Mouse (Mus musculus) olfactory bulb, adult 2 months (tissue): ENCODE results near the gene Nisch. TPM values are rescaled to one million over a fixed set of nuclear protein-coding genes. Genes with fewer than 3 reads are reported as not detected.

Experiments used
- H3K27ac ChIP-seq: fragments of 200-500 bp; 2 replicates; pipeline ENCODE4 v1.5.1; 2012; ENCODE audit warnings: low read depth, low read length; ENCODE audit not compliant: insufficient read depth
- H3K4me1 ChIP-seq: fragments of 200-500 bp; 2 replicates; pipeline ENCODE4 v1.6.1; 2012; ENCODE audit warnings: low read length; ENCODE audit not compliant: control insufficient read depth, insufficient read depth
- H3K4me3 ChIP-seq: fragments of 200-500 bp; 2 replicates; pipeline ENCODE4 v1.5.1; 2012; ENCODE audit warnings: mild to moderate bottlenecking, low read depth, low read length, moderate library complexity; ENCODE audit not compliant: insufficient read depth
- CTCF ChIP-seq: fragments of 200-500 bp; IDR thresholded peaks from 2 replicates; pipeline ENCODE4 v1.5.1; 2012; ENCODE audit warnings: low read depth, mild to moderate bottlenecking, low read length, moderate library complexity; ENCODE audit not compliant: insufficient read depth
- POLR2A ChIP-seq: fragments of 200-500 bp; IDR thresholded peaks from 2 replicates; pipeline ENCODE4 v1.6.1; 2012; ENCODE audit warnings: mild to moderate bottlenecking, low read depth, low read length, moderate library complexity; ENCODE audit not compliant: insufficient read depth
- WGBS: fragments of 180-500 bp; shearing (Covaris S2); methylation state at CpG from one replicate; pipeline ENCODE4 v1.1.7; 2018; 5-methylcytosine and 5-hydroxymethylcytosine counted together
- polyA plus RNA-seq: library from polyadenylated mRNA; stranded (reverse); fragments of >200 nt; gene quantifications from 2 replicates; pipeline ENCODE4 v1.2.4, GENCODE M21; 2012; ENCODE audit warnings: low replicate concordance; ENCODE audit not compliant: missing spikeins, insufficient read depth, insufficient read length

Nisch gene
- polyA plus RNA-seq, 1 experiment = 606 TPM

DNA sequence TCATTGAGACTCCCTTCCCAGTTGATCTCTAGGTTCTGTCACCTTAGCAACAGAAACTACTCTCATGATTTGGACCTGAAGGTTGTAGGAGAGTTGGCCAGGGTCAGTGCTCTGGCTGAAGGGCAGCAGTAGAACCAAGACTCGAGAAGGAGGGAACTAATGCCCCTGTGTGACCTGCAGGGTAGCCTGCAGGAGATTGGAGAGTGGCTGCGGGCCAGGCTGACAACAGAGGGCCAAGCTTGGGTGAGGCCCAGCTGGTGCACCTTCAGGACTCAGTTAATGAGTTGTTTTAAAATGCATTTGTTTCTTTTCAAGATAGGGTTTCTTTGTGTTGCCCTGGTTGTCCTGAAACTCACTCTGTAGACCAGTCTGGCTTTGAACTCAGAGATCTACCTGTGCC, 51.7 kb downstream of the Nisch start:
- no peak overlapping the region for H3K4me3 ChIP-seq
- no peak for TF ChIP-seq POLR2A
- no peak for TF ChIP-seq CTCF
- no peak overlapping the region for H3K27ac ChIP-seq
- H3K4me1 ChIP-seq = peaks cover 12% of the 10 kb centered on the region
- 47% methylated on average over 2 of the region's 2 CpGs for WGBS

DNA sequence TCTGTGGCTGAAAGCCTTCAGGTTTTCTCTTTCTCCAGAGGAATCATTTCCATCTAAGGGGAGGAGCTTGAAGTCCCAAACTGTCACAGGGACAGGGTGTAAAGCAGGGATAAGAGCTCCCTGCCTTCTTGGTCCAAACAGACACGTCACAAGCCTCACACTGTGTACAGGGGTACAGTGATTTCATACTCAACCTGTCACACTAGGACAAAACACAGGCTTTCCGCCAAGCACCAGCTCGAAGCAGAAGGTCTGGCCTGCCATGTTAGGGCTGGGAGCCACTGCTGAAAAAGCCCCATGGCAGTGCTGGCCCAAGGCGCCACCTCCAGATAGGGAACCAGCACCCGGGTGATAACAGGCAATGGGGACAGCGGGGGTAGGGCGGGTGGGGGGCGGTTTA, 52.7 kb downstream of the Nisch start:
- H3K27ac ChIP-seq = no peak overlapping the region
- WGBS = 80% methylated on average over 8 of the region's 8 CpGs
- TF ChIP-seq CTCF = no peak
- no peak for TF ChIP-seq POLR2A

DNA sequence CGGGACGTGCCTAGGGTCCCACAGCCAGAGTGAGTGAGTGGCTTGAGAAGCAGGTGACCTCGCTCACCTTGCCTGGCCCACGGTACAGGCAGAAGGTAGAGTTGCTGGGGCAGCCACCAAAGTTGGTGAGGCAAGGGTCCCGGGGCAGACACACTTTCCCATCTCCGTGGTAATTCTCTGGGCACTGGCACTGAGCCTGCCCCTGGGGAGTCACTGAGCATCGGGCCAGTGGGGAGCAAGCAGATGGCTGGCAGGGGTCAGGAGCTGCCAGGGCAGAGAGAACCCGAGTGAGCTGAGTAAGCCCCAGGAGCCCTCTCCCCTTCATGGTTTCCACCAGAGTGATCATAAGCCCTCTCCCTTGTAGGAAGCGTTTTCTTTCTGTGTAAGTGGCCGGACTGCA, 55.1 kb downstream of the Nisch start:
- Histone ChIP-seq H3K27ac (no peak overlapping the region), H3K4me3 (no peak overlapping the region), H3K4me1 (peaks cover 12% of the 10 kb centered on the region)
- no peak for TF ChIP-seq CTCF
- TF ChIP-seq POLR2A = no peak
- WGBS = 53% methylated on average over 10 of the region's 10 CpGs

More for the DNA sequence above, 52.7 kb downstream of the Nisch start:
- H3K4me3 ChIP-seq = no peak overlapping the region
- H3K4me1 ChIP-seq = peaks cover 12% of the 10 kb centered on the region

DNA sequence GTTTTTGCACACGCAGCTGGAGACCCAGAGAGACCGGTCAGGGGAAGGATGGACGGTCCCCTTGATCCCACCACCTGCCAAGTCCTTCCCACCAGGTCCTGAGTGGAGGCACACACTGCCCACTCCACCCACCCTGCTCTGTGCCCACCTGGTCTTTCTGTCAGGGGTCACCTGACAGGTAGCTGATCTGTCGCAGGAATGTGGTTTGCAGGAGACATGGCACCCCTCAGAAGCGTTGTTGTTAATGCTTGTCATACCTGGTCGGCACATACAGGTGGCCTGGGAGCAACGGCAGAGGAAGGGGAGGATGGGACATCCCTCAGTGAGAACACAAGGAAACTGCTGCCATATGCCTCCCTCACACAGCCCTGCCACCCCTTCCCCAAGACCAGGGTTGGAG, 55.6 kb downstream of the Nisch start:
- WGBS = 92% methylated on average over 7 of the region's 7 CpGs
- TF ChIP-seq POLR2A (no peak), CTCF (no peak)
- Histone ChIP-seq H3K27ac (no peak overlapping the region), H3K4me3 (no peak overlapping the region), H3K4me1 (peaks cover 9% of the 10 kb centered on the region)

DNA sequence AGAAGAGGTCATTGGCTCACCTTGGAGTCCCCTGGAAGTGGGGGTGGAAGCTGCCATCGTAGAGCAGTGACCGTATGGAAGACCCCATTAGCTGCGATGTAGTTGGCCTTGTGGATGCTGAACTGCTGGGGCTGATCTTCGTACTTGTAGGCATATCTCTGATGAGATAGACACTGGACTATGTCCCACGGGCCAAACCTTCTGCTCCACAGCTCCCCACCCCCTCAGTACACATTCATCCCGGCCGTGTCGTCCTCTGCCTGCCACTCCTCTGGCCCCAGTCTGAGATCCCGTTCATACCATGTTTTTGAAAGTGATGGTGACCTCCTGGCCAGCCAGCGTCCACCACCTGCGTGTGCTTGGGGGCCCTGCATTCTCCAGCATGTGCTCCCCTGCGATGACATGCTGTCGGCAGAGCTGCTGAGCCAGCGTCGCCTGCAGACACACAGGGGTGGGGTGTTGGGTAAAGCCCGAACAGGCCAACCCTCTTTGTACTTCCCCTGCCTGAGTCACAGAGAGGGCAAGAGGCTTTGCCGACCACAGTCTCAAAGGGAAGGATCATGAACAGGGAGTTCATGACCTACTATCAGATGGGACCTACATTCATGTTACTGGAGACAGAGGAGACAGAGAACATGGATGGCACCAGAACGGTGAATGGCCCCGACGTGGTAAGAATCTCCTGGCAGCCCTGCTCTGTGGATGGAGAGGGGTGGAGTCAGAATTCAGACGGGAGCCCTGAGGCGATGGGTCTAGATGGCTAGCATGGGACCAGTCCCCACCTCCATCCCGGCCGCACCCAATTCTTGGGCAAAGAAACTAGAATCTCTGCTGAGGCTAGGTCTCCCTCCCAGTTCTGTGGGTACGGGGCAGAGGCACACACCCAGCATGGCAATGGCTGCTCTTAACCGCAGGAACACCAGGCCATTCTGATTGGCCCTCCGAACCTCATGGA, 56.3 kb downstream of the Nisch start:
- WGBS = 82% methylated on average over 27 of the region's 27 CpGs
- Histone ChIP-seq H3K4me1 (peaks cover 7% of the 10 kb centered on the region), H3K4me3 (no peak overlapping the region)

DNA sequence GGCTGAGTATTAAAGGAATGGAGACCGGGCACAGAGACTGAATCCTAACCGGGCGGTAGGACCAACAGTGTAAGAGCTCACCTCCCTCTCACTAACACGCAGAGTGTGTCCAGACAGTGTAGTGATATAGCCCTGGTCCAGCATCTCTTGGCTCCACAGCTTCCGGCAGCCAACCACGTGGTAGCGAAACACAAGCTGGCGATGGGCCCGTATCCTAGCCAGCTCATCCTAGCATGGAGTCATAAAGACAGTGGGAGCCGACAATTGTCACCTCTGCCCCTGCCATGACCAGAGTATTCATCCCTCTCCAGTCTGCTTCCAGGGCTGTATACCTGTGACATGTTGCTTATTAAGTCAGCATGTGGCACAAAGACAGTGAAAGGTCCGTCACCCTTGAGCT, 71.1 kb downstream of the Nisch start:
- WGBS = 91% methylated on average over 11 of the region's 11 CpGs
- Histone ChIP-seq H3K27ac (no peak overlapping the region), H3K4me1 (no peaks in the 10 kb centered on the region), H3K4me3 (no peak overlapping the region)
- TF ChIP-seq POLR2A (no peak), CTCF (no peak)

More for the DNA sequence above, 56.3 kb downstream of the Nisch start:
- H3K27ac ChIP-seq = no peak overlapping the region
- TF ChIP-seq POLR2A = no peak
- TF ChIP-seq CTCF = no peak

DNA sequence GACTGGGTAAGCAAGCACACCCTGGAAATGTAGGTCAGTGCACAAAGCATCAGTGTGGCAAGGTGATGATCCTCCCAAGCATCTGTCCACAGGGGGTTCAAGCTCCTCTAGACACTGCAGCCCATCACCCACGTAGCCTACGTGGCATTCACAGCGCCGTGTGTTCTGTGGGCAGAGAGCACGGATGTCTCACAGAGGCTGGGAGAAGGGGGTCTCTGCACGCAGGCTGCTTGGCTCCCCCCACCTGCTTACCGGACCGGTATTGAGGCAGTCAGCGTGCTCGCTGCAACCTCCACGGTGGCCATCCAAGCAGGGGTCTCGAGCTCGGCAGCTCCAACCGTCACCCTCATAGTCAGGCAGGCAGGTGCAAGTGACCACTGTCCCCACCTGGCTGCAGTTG, 75.7 kb downstream of the Nisch start:
- WGBS = 97% methylated on average over 14 of the region's 14 CpGs

DNA sequence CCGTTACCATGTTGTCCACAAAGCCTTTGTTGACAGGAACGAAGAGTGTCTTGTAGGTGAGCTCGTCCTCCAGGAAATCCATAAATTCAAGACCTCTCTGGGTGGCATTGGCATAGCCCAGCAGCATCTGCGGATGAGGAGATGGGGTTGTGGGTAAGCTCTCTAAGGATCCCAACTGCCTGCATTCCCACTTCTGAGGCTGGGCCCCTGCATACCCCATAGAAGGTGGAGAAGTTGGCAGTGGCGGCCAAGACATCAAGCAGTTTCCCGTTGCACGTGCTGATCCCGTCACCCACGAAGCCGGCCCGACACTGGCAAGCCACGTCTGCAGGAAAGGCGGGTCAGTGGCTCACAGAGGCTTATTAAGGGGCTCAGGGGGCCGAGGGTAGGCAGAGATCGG, 76.6 kb downstream of the Nisch start:
- WGBS = 89% methylated on average over 15 of the region's 15 CpGs
- Histone ChIP-seq H3K27ac (no peak overlapping the region), H3K4me3 (no peak overlapping the region), H3K4me1 (0 out of 2 replicates have a peak, but pooled peaks cover 3% of the 10 kb centered on the region)
- TF ChIP-seq POLR2A (no peak), CTCF (no peak)

More for the DNA sequence above, 75.7 kb downstream of the Nisch start:
- Histone ChIP-seq H3K4me1 (0 out of 2 replicates have a peak, but pooled peaks cover 3% of the 10 kb centered on the region), H3K27ac (no peak overlapping the region), H3K4me3 (no peak overlapping the region)
- TF ChIP-seq CTCF (no peak), POLR2A (no peak)

DNA sequence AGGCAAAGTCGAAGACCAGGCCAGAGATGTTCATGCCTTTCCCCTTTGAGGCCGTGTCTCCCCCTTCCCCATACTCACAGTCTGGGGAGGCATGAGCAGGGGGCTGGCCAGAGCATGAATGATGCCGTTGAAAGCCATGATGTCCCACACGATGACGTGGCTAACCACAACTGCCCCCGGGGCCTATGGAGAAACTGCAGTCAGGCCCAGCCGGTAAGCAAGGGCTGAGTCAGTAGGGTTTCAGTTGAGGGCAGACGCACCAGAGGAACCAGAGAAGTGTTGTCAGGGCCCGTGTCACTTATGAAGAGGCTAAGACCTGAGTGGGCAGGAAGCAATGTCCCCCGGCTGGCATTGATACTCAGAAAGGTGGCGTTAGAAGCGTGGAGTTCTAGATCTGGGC, 77.1 kb downstream of the Nisch start:
- Histone ChIP-seq H3K27ac (no peak overlapping the region), H3K4me1 (peaks cover 3% of the 10 kb centered on the region; the same call in 1 of the 2 replicates), H3K4me3 (no peak overlapping the region)
- 90% methylated on average over 12 of the region's 12 CpGs for WGBS
- no peak for TF ChIP-seq CTCF
- no peak for TF ChIP-seq POLR2A
